ENCODE assay signal across 17 mouse cellular contexts in the genomic region with DNA sequence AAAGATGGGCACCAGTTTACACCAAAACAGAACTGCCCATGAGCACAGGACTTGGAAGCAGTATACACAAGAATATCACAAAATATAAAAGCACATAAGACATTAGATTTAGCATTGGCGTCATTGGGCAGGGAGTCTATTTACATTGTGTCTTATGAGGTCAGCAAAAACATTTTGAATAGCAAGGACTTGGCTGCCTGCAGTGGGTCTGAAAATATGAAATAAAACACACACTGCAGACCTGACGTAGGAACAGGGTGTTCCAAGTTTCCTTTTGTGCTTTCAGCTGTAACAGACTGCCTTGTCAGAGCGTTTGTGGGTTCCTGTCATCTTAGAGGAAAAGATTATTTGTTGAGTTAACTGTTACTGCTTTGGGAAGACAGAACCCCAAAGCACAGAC.
"Had no signal": no experiment of that assay in that cellular context is flagged by ENCODE, and none has a peak within 500 bp of the region (broad histone marks: within the 10 kb centered on the region; RNA-seq: fewer than 3 reads in every experiment).

No protein-coding gene starts in this region.

- H3K4me1 ChIP-seq: lung, embryonic 15.5 days; megakaryocyte, embryonic 14.5 days; midbrain, embryonic 13.5 days; midbrain, embryonic 15.5 days; neural tube, embryonic 12.5 days; stomach, embryonic 15.5 days had no signal

- H3K36me3 ChIP-seq: lung, embryonic 15.5 days; midbrain, embryonic 13.5 days; midbrain, embryonic 15.5 days; neural tube, embryonic 12.5 days; stomach, embryonic 15.5 days had no signal

- H3K9me3 ChIP-seq: lung, embryonic 15.5 days; megakaryocyte, embryonic 14.5 days; midbrain, embryonic 13.5 days; midbrain, embryonic 15.5 days; neural tube, embryonic 12.5 days; stomach, embryonic 15.5 days had no signal

- H3K9ac ChIP-seq: liver, postnatal 0 days; lung, embryonic 15.5 days; midbrain, embryonic 13.5 days; midbrain, embryonic 15.5 days; neural tube, embryonic 12.5 days; stomach, embryonic 15.5 days had no signal

- H3K4me3 ChIP-seq: lung, embryonic 15.5 days; megakaryocyte, embryonic 14.5 days; midbrain, embryonic 13.5 days; midbrain, embryonic 15.5 days; neural tube, embryonic 12.5 days; stomach, embryonic 15.5 days had no signal

- ATAC-seq: liver, postnatal 0 days; lung, postnatal 0 days; midbrain, embryonic 13.5 days; midbrain, embryonic 15.5 days had no signal

- DNase-seq: liver, postnatal 0 days; lung, adult 2 months; lung, postnatal 14 days; lung, postnatal 36 days; right cerebral cortex, postnatal 14 days; thymus, adult 2 months; thymus, postnatal 25 days; thymus, postnatal 4 days had no signal

- H3K4me2 ChIP-seq: lung, embryonic 15.5 days; midbrain, embryonic 11.5 days; midbrain, embryonic 13.5 days; midbrain, embryonic 15.5 days; neural tube, embryonic 12.5 days; stomach, embryonic 15.5 days had no signal

- H3K27ac ChIP-seq: lung, embryonic 15.5 days; macrophage; midbrain, embryonic 13.5 days; midbrain, embryonic 15.5 days; neural tube, embryonic 12.5 days; stomach, embryonic 15.5 days had no signal

- H3K27me3 ChIP-seq: lung, embryonic 15.5 days; midbrain, embryonic 13.5 days; midbrain, embryonic 15.5 days; neural tube, embryonic 12.5 days; stomach, embryonic 15.5 days had no signal
